Mouse (Mus musculus): ENCODE measurements at regions not wholly inside any gene's neighbourhood (a gene's known extent, or its start where the extent isn't known, plus 50 kb on each side); places are given as distances from the start of the nearest gene placed in this dataset.

GRCm38 (mm10) chr6:51270216-51271127 lies 162.0 kb upstream of the Nfe2l3 start:
- Histone ChIP-seq H3K27ac (ENCODE audit: insufficient read depth, low read depth, low read length) (0 out of 2 replicates have a peak overlapping the region, but pooled peaks have one; percentile 11), H3K4me3 (ENCODE audit: low read depth, low read length) (peak overlapping the region; percentile 80), H3K27me3 (ENCODE audit: control insufficient read depth, insufficient read depth, low read length) (no peaks in the 10 kb centered on the region), H3K36me3 (ENCODE audit: control insufficient read depth, insufficient read depth, low read length) (no peaks in the 10 kb centered on the region), H3K4me1 (ENCODE audit: control insufficient read depth, insufficient read depth, insufficient read length, low read length) (peaks cover 7% of the 10 kb centered on the region)
- WGBS = under 1% methylated on average over 80 of the region's 80 CpGs
- TF ChIP-seq CTCF (IDR thresholded peaks at IDR 0.05; ENCODE audit: extremely low read depth, insufficient read length, insufficient replicate concordance, low read depth, low read length) (no peak), POLR2A (IDR thresholded peaks at IDR 0.05; ENCODE audit: low read depth, low read length) (no peak)

DNA sequence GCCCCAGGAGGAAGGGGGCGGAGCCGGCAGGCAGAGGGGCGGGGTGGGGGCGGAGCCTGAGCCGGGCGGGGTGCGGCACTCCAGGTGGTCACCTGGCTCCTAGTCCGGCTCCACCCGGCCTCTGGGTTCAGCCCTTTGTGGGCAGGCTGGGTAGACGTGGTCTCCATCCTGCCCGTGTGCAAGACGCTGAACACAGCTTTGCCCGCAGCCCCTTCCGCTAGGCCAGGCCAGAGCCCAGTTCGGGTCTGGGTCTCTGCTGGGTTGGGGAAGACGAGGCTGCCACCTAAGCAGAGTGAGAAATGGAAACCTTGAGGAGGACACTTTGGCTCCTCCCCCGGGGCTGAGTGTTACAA lies 161.4 kb upstream of the Nfe2l3 start:
- no peaks in the 10 kb centered on the region for H3K27me3 ChIP-seq (ENCODE audit: control insufficient read depth, insufficient read depth, low read length)
- peak overlapping the region; percentile 61 for H3K4me3 ChIP-seq (ENCODE audit: low read depth, low read length)
- no peak for TF ChIP-seq POLR2A (IDR thresholded peaks at IDR 0.05; ENCODE audit: low read depth, low read length)
- no peak for TF ChIP-seq CTCF (IDR thresholded peaks at IDR 0.05; ENCODE audit: extremely low read depth, insufficient read length, insufficient replicate concordance, low read depth, low read length)
- no peaks in the 10 kb centered on the region for H3K36me3 ChIP-seq (ENCODE audit: control insufficient read depth, insufficient read depth, low read length)
- WGBS = 3% methylated on average over 17 of the region's 17 CpGs
- peaks cover 7% of the 10 kb centered on the region for H3K4me1 ChIP-seq (ENCODE audit: control insufficient read depth, insufficient read depth, insufficient read length, low read length)
- no peak overlapping the region for H3K27ac ChIP-seq (ENCODE audit: insufficient read depth, low read depth, low read length)

- Histone ChIP-seq H3K4me1 (ENCODE audit: control insufficient read depth, insufficient read depth, insufficient read length, low read length) (peaks cover 7% of the 10 kb centered on the region), H3K36me3 (ENCODE audit: control insufficient read depth, insufficient read depth, low read length) (no peaks in the 10 kb centered on the region), H3K27me3 (ENCODE audit: control insufficient read depth, insufficient read depth, low read length) (no peaks in the 10 kb centered on the region), H3K27ac (ENCODE audit: insufficient read depth, low read depth, low read length) (no peak overlapping the region), H3K4me3 (ENCODE audit: low read depth, low read length) (no peak overlapping the region)
- WGBS = 46% methylated on average over 19 of the region's 19 CpGs
- no peak for TF ChIP-seq POLR2A (IDR thresholded peaks at IDR 0.05; ENCODE audit: low read depth, low read length)
- TF ChIP-seq CTCF (IDR thresholded peaks at IDR 0.05; ENCODE audit: extremely low read depth, insufficient read length, insufficient replicate concordance, low read depth, low read length) = no peak
Observed at GRCm38 (mm10) chr6:51272136-51272736, 160.2 kb upstream of the Nfe2l3 start.

GRCm38 (mm10) chr6:51279491-51279890 lies 153.0 kb upstream of the Nfe2l3 start:
- no peaks in the 10 kb centered on the region for H3K36me3 ChIP-seq (ENCODE audit: control insufficient read depth, insufficient read depth, low read length)
- no peak overlapping the region for H3K4me3 ChIP-seq (ENCODE audit: low read depth, low read length)
- WGBS = 34% methylated on average over 10 of the region's 10 CpGs
- H3K27me3 ChIP-seq (ENCODE audit: control insufficient read depth, insufficient read depth, low read length) = no peaks in the 10 kb centered on the region
- H3K4me1 ChIP-seq (ENCODE audit: control insufficient read depth, insufficient read depth, insufficient read length, low read length) = peaks cover 8% of the 10 kb centered on the region; the same call in 1 of the 2 replicates
- H3K27ac ChIP-seq (ENCODE audit: insufficient read depth, low read depth, low read length) = no peak overlapping the region
- TF ChIP-seq POLR2A (IDR thresholded peaks at IDR 0.05; ENCODE audit: low read depth, low read length) (no peak), CTCF (IDR thresholded peaks at IDR 0.05; ENCODE audit: extremely low read depth, insufficient read length, insufficient replicate concordance, low read depth, low read length) (no peak)

DNA sequence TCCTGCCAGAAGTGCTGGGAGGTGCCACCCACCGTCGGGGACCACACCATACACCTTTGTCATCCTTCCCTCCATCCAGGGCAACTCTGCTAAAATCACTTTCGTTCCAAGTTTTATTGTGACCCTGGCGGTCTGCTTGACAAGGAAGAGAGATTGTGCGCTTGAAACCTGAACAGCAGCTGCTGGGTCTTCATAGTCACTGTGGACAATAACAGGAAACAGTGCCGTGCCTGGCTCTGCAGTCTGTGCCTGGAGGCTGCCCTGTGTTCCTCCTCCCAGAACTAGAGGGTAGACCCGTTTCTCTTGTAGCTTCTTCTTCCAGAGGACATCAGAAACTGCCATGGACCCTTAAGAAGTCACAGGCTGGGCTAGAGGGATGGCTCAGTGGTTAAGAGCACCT lies 152.2 kb upstream of the Nfe2l3 start:
- peaks cover 8% of the 10 kb centered on the region; the same call in 1 of the 2 replicates for H3K4me1 ChIP-seq (ENCODE audit: control insufficient read depth, insufficient read depth, insufficient read length, low read length)
- H3K27ac ChIP-seq (ENCODE audit: insufficient read depth, low read depth, low read length) = no peak overlapping the region
- H3K27me3 ChIP-seq (ENCODE audit: control insufficient read depth, insufficient read depth, low read length) = no peaks in the 10 kb centered on the region
- TF ChIP-seq CTCF (IDR thresholded peaks at IDR 0.05; ENCODE audit: extremely low read depth, insufficient read length, insufficient replicate concordance, low read depth, low read length) (no peak), POLR2A (IDR thresholded peaks at IDR 0.05; ENCODE audit: low read depth, low read length) (no peak)
- H3K36me3 ChIP-seq (ENCODE audit: control insufficient read depth, insufficient read depth, low read length) = no peaks in the 10 kb centered on the region
- WGBS = 6% methylated on average over 7 of the region's 7 CpGs
- H3K4me3 ChIP-seq (ENCODE audit: low read depth, low read length) = no peak overlapping the region

- no peak overlapping the region for H3K27ac ChIP-seq (ENCODE audit: insufficient read depth, low read depth, low read length)
- H3K27me3 ChIP-seq (ENCODE audit: control insufficient read depth, insufficient read depth, low read length) = no peaks in the 10 kb centered on the region
- no peaks in the 10 kb centered on the region for H3K36me3 ChIP-seq (ENCODE audit: control insufficient read depth, insufficient read depth, low read length)
- H3K4me1 ChIP-seq (ENCODE audit: control insufficient read depth, insufficient read depth, insufficient read length, low read length) = peaks cover 14% of the 10 kb centered on the region; the same call in 1 of the 2 replicates
- 44% methylated on average over 11 of the region's 11 CpGs for WGBS
- H3K4me3 ChIP-seq (ENCODE audit: low read depth, low read length) = no peak overlapping the region
- TF ChIP-seq CTCF (IDR thresholded peaks at IDR 0.05; ENCODE audit: extremely low read depth, insufficient read length, insufficient replicate concordance, low read depth, low read length) (no peak), POLR2A (IDR thresholded peaks at IDR 0.05; ENCODE audit: low read depth, low read length) (no peak)
Observed at GRCm38 (mm10) chr6:51283916-51284706, 148.4 kb upstream of the Nfe2l3 start.

All from small intestine, adult 2 months (tissue).